Mouse (Mus musculus): ENCODE data around the gene Guca2b. TPM values are rescaled to one million over a fixed set of nuclear protein-coding genes. Genes with fewer than 3 reads are reported as not detected.

Gene Guca2b
- total RNA-seq (2021) = not detected
- long read RNA-seq, experiment 1 = 0 reads
- long read RNA-seq, experiment 2 = 0 reads

GRCm38 (mm10) chr4:119658731-119659130 lies at the start of gene Guca2b:
Guca2b (minus strand) TSS chr4:119658954.
- no peak for DNase-seq (ENCODE audit: low spot score)

DNA sequence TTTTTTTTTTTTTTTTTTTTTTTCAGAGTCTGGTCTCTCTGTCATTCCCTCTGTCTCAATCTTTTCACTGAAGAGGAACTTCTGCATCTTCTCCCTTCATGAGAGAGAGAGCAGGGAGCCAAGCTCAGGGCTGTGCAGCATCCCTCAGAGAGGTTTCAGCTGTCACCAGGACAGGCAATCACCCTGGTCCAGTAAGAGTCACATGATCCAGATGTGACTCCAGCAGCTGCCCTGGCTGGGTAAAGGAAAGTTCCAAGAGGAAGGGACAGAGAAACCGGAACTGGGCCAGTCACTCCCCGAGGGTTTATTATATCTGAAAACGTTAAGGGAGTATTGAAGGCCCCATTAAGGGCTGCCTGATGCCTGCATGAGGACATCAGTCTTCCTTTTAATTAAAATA lies 49.0 kb upstream of the Guca2b start:
- peak; percentile 14 for DNase-seq (ENCODE audit: low spot score)

DNA sequence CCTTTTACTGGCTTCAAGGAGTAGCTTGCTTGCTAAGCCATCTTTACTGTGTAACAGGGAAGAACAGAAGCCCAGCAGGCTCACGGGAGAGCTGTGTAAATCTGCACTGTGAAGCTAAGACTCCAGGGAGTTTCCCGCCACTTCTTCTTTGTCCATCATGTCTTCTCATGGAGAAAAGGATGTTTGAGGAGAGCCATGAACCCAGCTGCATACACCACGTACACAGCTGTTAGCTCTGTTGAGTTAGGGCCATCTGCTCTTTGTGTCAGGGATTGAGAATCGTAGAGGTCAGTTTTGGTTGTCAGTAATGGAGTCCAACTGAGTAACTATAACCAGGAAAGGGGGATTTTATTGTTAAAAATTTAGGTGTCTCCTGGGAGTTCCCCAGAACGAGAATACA lies 48.6 kb upstream of the Guca2b start:
- DNase-seq (ENCODE audit: low spot score) = no peak

- DNase-seq (ENCODE audit: low spot score) = no peak
These were observed 45.2 kb upstream of the Guca2b start for GRCm38 (mm10) chr4:119703965-119704364.

- DNase-seq (ENCODE audit: low spot score) = no peak
These were observed 42.7 kb upstream of the Guca2b start for GRCm38 (mm10) chr4:119701269-119701954.

DNA sequence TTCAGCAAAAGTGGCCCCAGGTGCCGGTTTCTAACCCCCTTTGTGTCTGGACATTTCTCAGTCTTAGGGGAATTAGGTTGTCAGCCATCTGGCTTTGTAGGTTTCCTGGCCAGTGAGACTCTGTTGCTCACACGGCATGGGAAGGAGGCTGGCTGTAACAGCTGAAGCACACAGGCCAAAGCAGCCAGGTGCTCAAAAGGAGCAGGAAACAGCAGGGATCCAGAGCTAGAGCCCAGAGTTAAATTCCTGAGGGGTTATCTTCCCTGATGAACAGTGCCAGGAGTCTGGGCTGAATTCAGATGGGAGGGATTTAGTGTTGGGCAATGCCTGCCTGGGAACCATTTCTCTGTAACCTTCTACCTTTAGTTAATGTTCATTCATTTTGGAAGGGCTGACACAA lies 39.6 kb upstream of the Guca2b start:
- DNase-seq (ENCODE audit: low spot score) = no peak

DNA sequence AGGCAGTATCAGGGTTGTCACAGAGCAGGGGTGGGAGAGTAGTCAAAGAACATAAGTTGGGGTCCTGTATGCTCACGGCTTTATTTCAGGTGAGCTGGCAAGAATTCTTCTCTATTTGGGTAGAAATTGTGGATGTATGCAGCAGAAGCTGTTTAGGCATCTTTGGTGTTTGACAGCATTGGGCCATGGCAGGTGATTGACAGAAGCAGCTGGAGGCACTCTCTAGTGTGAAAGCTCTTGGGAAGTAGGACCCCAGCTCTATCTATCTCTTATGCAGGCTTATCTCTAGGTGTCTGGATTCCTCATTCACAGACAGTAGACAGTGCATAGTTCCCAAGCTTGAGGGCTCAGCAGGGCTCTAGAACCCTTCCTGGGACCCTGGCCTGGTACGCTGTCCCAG lies 27.0 kb upstream of the Guca2b start:
- no peak for DNase-seq (ENCODE audit: low spot score)

- DNase-seq (ENCODE audit: low spot score) = peak; percentile 11
These were observed 23.8 kb upstream of the Guca2b start for GRCm38 (mm10) chr4:119682596-119682995.

DNA sequence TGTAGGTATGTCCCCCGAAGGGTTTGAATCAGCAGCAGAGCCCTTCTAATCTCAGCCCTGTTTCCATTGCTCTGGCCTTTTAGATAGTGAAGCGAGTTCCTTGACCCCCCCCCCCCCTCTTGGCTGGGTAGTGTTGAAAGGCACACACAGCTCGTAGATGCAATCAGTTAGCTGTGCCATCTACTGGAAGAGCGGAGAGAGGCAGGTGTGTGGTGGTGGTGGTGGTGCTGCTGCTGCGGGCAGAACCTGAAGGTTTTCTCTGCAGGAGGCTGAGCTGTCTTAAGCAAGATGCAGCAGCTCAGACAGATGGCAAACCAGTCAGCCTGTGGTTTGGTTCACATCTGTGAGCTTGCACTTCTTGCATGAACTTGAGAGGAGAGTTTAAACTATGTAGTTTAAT lies 13.9 kb upstream of the Guca2b start:
- DNase-seq (ENCODE audit: low spot score) = no peak

- DNase-seq (ENCODE audit: low spot score) = no peak
These were observed 12.4 kb upstream of the Guca2b start for GRCm38 (mm10) chr4:119671164-119671563.

GRCm38 (mm10) chr4:119670736-119671135 lies 12.0 kb upstream of the Guca2b start:
- DNase-seq (ENCODE audit: low spot score) = no peak

DNA sequence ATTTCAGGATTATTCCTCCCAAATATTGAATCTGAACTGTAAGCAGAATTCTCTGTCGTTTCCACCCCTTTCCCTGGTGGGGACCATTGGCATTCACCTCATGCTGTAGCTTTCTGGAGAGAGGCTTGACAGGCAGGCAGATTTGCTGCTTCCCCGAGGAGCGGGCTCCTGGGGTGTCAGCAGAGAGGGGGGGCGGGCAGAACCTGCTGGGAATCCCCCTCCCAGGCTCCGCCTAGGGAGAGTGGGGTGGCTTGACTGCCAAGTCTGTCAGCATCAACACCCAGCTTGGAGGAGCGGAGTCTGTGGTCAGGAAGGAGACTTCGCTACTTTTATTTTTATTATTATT lies 11.4 kb upstream of the Guca2b start:
- no peak for DNase-seq (ENCODE audit: low spot score)

DNA sequence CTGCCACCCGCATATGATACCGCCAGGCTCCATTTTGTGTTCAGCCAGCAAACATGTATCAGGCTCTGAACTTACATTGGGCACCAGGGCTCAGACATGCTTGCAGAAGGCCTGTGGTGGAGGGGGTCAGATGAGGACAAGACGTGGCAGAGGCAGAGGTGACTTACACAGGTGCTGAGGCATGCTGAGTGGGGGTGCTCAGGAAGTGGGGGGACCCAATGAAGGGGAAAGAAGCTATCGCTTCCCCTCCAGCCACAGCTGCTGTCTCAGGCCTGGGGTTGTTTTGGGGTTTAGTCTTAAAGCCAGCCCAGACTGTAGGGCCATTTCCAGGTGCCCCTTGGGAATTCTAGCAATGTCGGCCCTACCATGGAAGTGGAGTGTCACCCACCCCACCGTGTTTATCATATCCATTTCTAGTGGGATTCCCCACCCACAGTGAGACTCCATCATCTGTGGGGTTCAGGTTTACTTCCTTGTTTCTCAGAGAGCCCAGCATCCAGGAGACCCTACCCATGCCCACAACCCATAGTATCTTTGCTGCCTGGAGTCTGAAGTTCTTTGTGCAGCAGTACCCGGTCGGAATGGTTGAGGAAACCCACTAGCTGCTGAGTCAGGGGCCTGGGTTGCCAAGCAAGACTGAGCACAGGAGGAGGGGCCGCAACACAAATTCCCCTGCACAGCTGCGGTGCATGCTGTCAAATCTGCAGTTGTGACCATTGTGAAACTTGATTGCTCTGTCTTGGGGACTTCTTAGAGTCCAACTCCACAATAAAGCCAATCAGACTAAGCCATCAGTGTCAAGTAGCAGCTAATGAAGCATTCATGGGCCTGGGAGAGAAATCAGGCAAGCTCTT lies 10.8 kb upstream of the Guca2b start:
- DNase-seq (ENCODE audit: low spot score) = no peak

DNA sequence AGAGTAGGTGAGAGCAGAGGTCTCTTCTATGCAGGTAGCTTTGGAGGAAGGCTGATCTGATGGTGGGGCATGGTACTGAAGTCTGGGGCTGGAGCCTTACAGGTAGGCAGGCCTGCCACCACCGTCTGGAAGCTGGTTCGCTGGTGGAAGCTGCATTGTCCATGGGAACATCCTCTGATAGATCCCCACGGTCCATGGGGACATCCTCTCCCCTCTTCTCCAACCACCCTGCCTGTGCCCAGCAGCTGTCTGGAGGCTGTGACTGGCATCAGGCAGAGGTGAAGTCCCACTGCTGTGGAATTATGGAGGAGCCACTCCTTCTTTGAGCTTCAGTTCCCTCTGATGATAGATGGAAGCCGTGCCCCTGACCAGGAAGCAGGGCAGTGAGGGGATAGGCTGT lies 9.8 kb upstream of the Guca2b start:
- no peak for DNase-seq (ENCODE audit: low spot score)

GRCm38 (mm10) chr4:119668185-119668584 lies 9.4 kb upstream of the Guca2b start:
- no peak for DNase-seq (ENCODE audit: low spot score)

DNA sequence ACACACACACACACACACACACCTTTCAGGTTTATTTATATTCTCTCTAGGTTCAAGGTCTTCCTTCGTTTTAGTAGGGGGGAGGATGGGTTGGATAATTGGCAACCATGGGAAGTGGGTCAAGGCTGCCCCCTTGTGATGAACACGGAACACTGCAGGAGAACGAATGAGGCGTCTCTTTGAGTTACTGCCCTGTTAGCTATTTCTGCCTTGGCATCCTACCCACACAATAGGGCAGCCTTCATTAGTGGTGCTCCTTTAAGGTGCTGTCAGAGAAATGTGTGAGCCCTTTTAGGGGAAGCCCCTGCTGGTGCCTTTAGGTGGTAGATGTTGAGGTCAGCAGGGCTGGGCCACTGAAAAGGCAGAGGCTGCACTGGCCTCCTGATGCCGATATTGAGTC lies 8.7 kb upstream of the Guca2b start:
- peak; percentile 66 for DNase-seq (ENCODE audit: low spot score)

DNA sequence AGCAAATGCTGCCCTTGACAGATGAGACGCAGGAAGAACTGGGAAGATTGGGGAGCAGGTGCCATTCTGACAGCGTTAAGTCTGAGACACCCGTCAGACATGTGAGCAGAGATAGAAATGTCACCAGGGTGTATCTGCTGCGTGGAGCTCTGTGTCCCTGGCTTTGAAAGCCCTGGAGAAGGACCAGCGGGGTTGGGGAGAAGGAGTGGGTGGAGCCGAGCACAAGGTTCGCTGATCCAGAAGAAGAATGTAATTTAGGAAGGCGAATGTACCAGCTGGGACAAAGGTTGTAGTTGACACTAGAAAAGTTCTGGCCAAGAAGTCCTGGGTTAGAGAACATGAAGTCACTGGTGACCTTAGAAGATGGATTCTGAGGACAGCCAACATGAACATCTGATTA lies 7.4 kb upstream of the Guca2b start:
- peak; percentile 59 for DNase-seq (ENCODE audit: low spot score)

- no peak for DNase-seq (ENCODE audit: low spot score)
These were observed 6.4 kb upstream of the Guca2b start for GRCm38 (mm10) chr4:119665166-119665565.

- DNase-seq (ENCODE audit: low spot score) = no peak
These were observed 4.8 kb upstream of the Guca2b start for GRCm38 (mm10) chr4:119663409-119664095.

GRCm38 (mm10) chr4:119662976-119663375 lies 4.2 kb upstream of the Guca2b start:
- DNase-seq (ENCODE audit: low spot score) = no peak

DNA sequence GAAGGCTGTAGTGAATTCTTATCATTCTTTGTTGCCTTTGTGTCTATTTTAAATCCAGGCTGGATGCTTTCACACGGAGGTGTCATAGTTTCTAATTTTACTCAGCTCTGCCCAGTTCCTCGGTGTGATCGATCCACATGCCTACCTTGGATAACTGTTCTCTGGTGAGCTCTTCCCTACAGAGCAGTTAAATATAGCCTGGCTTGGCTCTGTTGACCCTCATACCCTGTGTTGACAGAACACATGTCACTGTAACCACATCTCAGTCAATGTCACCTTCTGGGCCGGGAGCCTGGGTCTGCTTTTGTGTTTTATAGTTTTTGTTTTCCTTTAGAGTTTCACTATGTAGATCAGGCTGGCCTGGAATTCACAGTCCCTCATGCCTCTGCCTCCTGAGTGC lies 3.4 kb upstream of the Guca2b start:
- peak; percentile 28 for DNase-seq (ENCODE audit: low spot score)

DNA sequence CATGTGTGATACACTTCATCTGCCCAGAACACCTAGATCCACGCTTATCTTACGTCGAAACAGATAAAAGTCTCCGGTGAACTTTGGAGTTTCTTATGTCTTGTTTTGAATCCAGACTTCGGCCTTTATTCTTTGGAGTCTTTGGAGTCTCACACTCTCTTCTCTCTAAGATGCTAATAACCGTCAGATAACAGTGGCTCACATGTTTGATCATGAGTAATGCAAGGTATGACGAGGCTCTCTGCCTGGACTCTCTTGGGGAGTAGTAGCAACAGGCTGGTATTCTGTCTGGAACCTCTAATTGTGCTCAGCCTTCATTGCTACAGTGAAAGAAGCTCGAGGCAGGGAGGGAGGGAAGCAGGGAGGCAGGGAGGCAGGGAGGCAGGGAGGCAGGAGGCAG lies 1.3 kb upstream of the Guca2b start:
- DNase-seq (ENCODE audit: low spot score) = no peak
